In genomic region chr11:121616501-121616900, GRCm38 (mm10) we compare ENCODE assay signal across 20 mouse cellular contexts.
"Had no signal": no experiment of that assay in that cellular context is flagged by ENCODE, and none has a peak within 500 bp of the region (broad histone marks: within the 10 kb centered on the region; RNA-seq: fewer than 3 reads in every experiment).

No protein-coding gene starts in this region.

- DNase-seq: kidney, adult 18-20 months; kidney, adult 9 months; left cerebral cortex, postnatal 4 days; lung, embryonic 14.5 days; lung, postnatal 36 days; retina, postnatal 1 day; right cerebral cortex, postnatal 25 days; spleen, adult 18-20 months; thymus, adult 18-20 months; thymus, postnatal 36 days had no signal

- ATAC-seq: midbrain, embryonic 13.5 days; midbrain, embryonic 16.5 days had no signal

- H3K27me3 ChIP-seq: limb, embryonic 12.5 days; limb, embryonic 15.5 days; megakaryocyte, embryonic 14.5 days; midbrain, embryonic 13.5 days; neural tube, embryonic 13.5 days; stomach, embryonic 15.5 days had no signal

- H3K4me3 ChIP-seq: limb, embryonic 12.5 days; limb, embryonic 15.5 days; megakaryocyte, embryonic 14.5 days; midbrain, embryonic 10.5 days; midbrain, embryonic 13.5 days; myocyte; neural tube, embryonic 13.5 days; stomach, embryonic 15.5 days had no signal

- H3K9me3 ChIP-seq: limb, embryonic 12.5 days; limb, embryonic 15.5 days; midbrain, embryonic 10.5 days; midbrain, embryonic 13.5 days; neural tube, embryonic 13.5 days; stomach, embryonic 15.5 days had no signal

- H3K4me2 ChIP-seq: limb, embryonic 12.5 days; limb, embryonic 15.5 days; lung, embryonic 14.5 days; midbrain, embryonic 13.5 days; neural tube, embryonic 13.5 days; stomach, embryonic 15.5 days had no signal

- H3K27ac ChIP-seq: limb, embryonic 12.5 days; limb, embryonic 15.5 days; liver, embryonic 14.5 days; midbrain, embryonic 10.5 days; midbrain, embryonic 13.5 days; neural tube, embryonic 13.5 days; stomach, embryonic 15.5 days had no signal

- H3K4me1 ChIP-seq: limb, embryonic 12.5 days; limb, embryonic 15.5 days; midbrain, embryonic 10.5 days; midbrain, embryonic 13.5 days; neural tube, embryonic 13.5 days had no signal

- H3K9ac ChIP-seq: limb, embryonic 12.5 days; limb, embryonic 15.5 days; liver, embryonic 14.5 days; lung, embryonic 14.5 days; midbrain, embryonic 13.5 days; neural tube, embryonic 13.5 days; stomach, embryonic 15.5 days had no signal
